Mouse (Mus musculus): ENCODE results near the gene Mef2b.

GRCm38 (mm10) chr8:70170116-70170515 lies 30.6 kb downstream of the Mef2b start:
- TF ChIP-seq CTCF (conservative IDR thresholded peaks at IDR 0.05 in 1 of 2, IDR thresholded peaks at IDR 0.05 in 1 of 2; ENCODE audit: low read depth in 2 of 2, low read length in 2 of 2) = no peak
- no peak for TF ChIP-seq MAFK (IDR thresholded peaks at IDR 0.05; ENCODE audit: insufficient replicate concordance, low read length)
- peak; percentile 32 for TF ChIP-seq POLR2AphosphoS2 (IDR thresholded peaks at IDR 0.05; ENCODE audit: low read depth, low read length)
